In the genomic region with DNA sequence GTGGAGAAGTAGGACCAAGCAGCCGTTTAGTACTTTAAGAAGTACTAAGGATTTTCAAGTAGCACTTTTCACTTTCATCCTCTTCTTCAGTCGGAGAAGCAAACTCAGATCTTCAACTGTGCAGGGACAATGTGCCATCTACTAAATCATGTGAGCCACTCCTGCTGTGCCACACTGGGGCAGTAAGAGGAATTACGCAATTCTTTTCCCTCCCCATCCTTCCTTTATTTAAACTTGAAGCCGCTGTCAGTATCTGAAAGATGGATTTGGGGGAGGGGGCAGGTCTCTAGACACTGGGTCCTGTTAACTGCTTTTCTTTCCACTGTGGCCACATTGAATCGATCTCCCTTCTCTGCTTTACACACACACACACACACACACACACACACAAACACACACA, we compare ENCODE assay signal across 21 mouse cellular contexts. TPM values are rescaled to one million over a fixed set of nuclear protein-coding genes. Genes with fewer than 3 reads are reported as not detected.
DNase-seq lines count a peak whose midpoint lies in the region; ATAC-seq and TF ChIP-seq lines count a peak whose summit lies in the region.
"Had no signal": no experiment of that assay in that cellular context is flagged by ENCODE, and none has a peak within 500 bp of the region (broad histone marks: within the 10 kb centered on the region; RNA-seq: fewer than 3 reads in every experiment).

No protein-coding gene starts in this region.

- no peaks in the 10 kb centered on the region for H3K36me3 ChIP-seq in liver, embryonic 15.5 days (replicated peaks)
- H3K36me3 ChIP-seq in liver, embryonic 12.5 days = no peaks in the 10 kb centered on the region
- H3K36me3 ChIP-seq in limb, embryonic 10.5 days = no peaks in the 10 kb centered on the region
- H3K36me3 ChIP-seq: midbrain, embryonic 10.5 days had no signal

- TF ChIP-seq POLR2A in bone marrow macrophage, adult 2 months (IDR thresholded peaks at IDR 0.05; ENCODE audit: borderline replicate concordance, low read depth, low read length) = no peak

- H3K27ac ChIP-seq in liver, embryonic 15.5 days (replicated peaks) = peak overlapping the region; percentile 20; the same call in 1 of the 2 replicates
- no peak overlapping the region for H3K27ac ChIP-seq in liver, embryonic 12.5 days
- H3K27ac ChIP-seq in bone marrow macrophage, adult 2 months (ENCODE audit: insufficient read depth, low read depth, low read length) = peak overlapping the region; percentile 5; the same call in 1 of the 2 replicates
- H3K27ac ChIP-seq in limb, embryonic 10.5 days = peak overlapping the region; percentile 51; the same call in 1 of the 2 replicates
- H3K27ac ChIP-seq in gastrocnemius, adult 2 months = no peak overlapping the region
- H3K27ac ChIP-seq: forebrain, embryonic 13.5 days; hindbrain, postnatal 0 days; layer of hippocampus, adult 2 months; midbrain, embryonic 10.5 days; stomach, postnatal 0 days had no signal

- 39% methylated on average over 5 of the region's 5 CpGs for WGBS in liver, embryonic 15.5 days (ENCODE audit: insufficient replicate concordance)
- 46% methylated on average over 5 of the region's 5 CpGs for WGBS in liver, embryonic 12.5 days (ENCODE audit: insufficient replicate concordance)
- WGBS in limb, embryonic 10.5 days = 73% methylated on average over 5 of the region's 5 CpGs

- intact Hi-C loops in gastrocnemius, adult 2 months (cut with DNase I) = no loop called here

- H3K9me3 ChIP-seq in liver, embryonic 15.5 days (replicated peaks) = no peaks in the 10 kb centered on the region
- no peaks in the 10 kb centered on the region for H3K9me3 ChIP-seq in liver, embryonic 12.5 days (replicated peaks)
- H3K9me3 ChIP-seq in limb, embryonic 10.5 days (replicated peaks) = no peaks in the 10 kb centered on the region
- H3K9me3 ChIP-seq: forebrain, embryonic 13.5 days; midbrain, embryonic 10.5 days had no signal

- TF ChIP-seq CTCF in bone marrow macrophage, adult 2 months (IDR thresholded peaks at IDR 0.05; ENCODE audit: low read depth, low read length) = no peak
- TF ChIP-seq CTCF in gastrocnemius, adult 2 months (IDR thresholded peaks at IDR 0.05) = no peak

- H3K4me3 ChIP-seq in liver, embryonic 15.5 days (replicated peaks) = no peak overlapping the region
- H3K4me3 ChIP-seq in liver, embryonic 12.5 days = no peak overlapping the region
- no peak overlapping the region for H3K4me3 ChIP-seq in bone marrow macrophage, adult 2 months (ENCODE audit: insufficient read depth, low read length)
- H3K4me3 ChIP-seq in limb, embryonic 10.5 days = no peak overlapping the region
- H3K4me3 ChIP-seq in gastrocnemius, adult 2 months = no peak overlapping the region
- H3K4me3 ChIP-seq: forebrain, embryonic 13.5 days; layer of hippocampus, adult 2 months; midbrain, embryonic 10.5 days had no signal

- DNase-seq in limb, embryonic 10.5 days (ENCODE audit: low spot score) = no peak
- DNase-seq in lung, postnatal 25 days (ENCODE audit: low spot score) = peak; percentile 55
- no peak for DNase-seq in gastrocnemius, adult 2 months
- DNase-seq in cerebellum, postnatal 25 days = no peak
- DNase-seq: cerebellum, adult 11-12 months; cerebellum, postnatal 10 days; kidney, postnatal 25 days; liver, postnatal 0 days; thymus, adult 2 months had no signal

- no peak for ATAC-seq in liver, embryonic 15.5 days (ENCODE audit: insufficient read depth)
- no peak for ATAC-seq in liver, embryonic 12.5 days
- ATAC-seq: forebrain, embryonic 13.5 days; hindbrain, postnatal 0 days; intestine, embryonic 16.5 days; liver, postnatal 0 days; Patski had no signal

- H3K4me1 ChIP-seq in liver, embryonic 15.5 days (replicated peaks) = peaks cover 57% of the 10 kb centered on the region
- H3K4me1 ChIP-seq in liver, embryonic 12.5 days = peaks cover 69% of the 10 kb centered on the region
- H3K4me1 ChIP-seq in bone marrow macrophage, adult 2 months (ENCODE audit: control insufficient read depth, insufficient read depth, low read length) = peaks cover 21% of the 10 kb centered on the region
- H3K4me1 ChIP-seq in limb, embryonic 10.5 days = peaks cover 22% of the 10 kb centered on the region
- H3K4me1 ChIP-seq: forebrain, embryonic 13.5 days had no signal

- no peak overlapping the region for H3K9ac ChIP-seq in liver, embryonic 15.5 days
- H3K9ac ChIP-seq in liver, embryonic 12.5 days = no peak overlapping the region
- H3K9ac ChIP-seq: forebrain, embryonic 13.5 days; liver, postnatal 0 days had no signal

- no peaks in the 10 kb centered on the region for H3K27me3 ChIP-seq in liver, embryonic 15.5 days
- no peaks in the 10 kb centered on the region for H3K27me3 ChIP-seq in liver, embryonic 12.5 days (replicated peaks)
- no peaks in the 10 kb centered on the region for H3K27me3 ChIP-seq in limb, embryonic 10.5 days (ENCODE audit: low read depth, poor library complexity, severe bottlenecking)
- H3K27me3 ChIP-seq: forebrain, embryonic 13.5 days; Patski had no signal

- no peak overlapping the region for H3K4me2 ChIP-seq in liver, embryonic 15.5 days
- H3K4me2 ChIP-seq in liver, embryonic 12.5 days = no peak overlapping the region
- H3K4me2 ChIP-seq: forebrain, embryonic 13.5 days; heart, embryonic 11.5 days had no signal

RNA-seq across cellular contexts. Expression of a gene that starts 27.6 kb away (rescaled TPM):
- polyA plus RNA-seq in liver, embryonic 15.5 days (2015; fragmentation: Nextera tagmentation; extraction: Ambion mirVana) = 2.6 and 3.0 TPM in 2 replicates
- 5.9 and 6.5 TPM in 2 replicates for polyA plus RNA-seq in liver, embryonic 12.5 days (2016; fragmentation: Nextera tagmentation; extraction: Ambion mirVana)
- polyA plus RNA-seq in bone marrow macrophage, adult 2 months (2012; ENCODE audit: insufficient read depth, insufficient read length, missing spikeins) = 0.31 and 0.37 TPM in 2 replicates
- 7.2 and 10.5 TPM in 2 replicates for polyA plus RNA-seq in limb, embryonic 10.5 days (2016; fragmentation: Nextera tagmentation; extraction: Ambion mirVana)
- total RNA-seq in gastrocnemius, adult 2 months (2021) = 10 to 100 TPM; 78.8 to 85.4 TPM
- total RNA-seq: hematopoietic stem cell, adult 5-6 weeks had no signal

Comparison
In these comparisons a context has a peak if more than half of its experiments do, and no peak if none do; other contexts are left out.
1. H3K27ac ChIP-seq: peak in liver, embryonic 15.5 days (single experiment), bone marrow macrophage, adult 2 months (single experiment) and limb, embryonic 10.5 days (single experiment); none in liver, embryonic 12.5 days (single experiment) and gastrocnemius, adult 2 months (single experiment).